Mouse (Mus musculus) kidney, embryonic 15.5 days (tissue): ENCODE results near the gene Klrd1. TPM values are rescaled to one million over a fixed set of nuclear protein-coding genes. Genes with fewer than 3 reads are reported as not detected.

ENCODE experiments used
- ATAC-seq: fragments of 200-750 bp; cut with Nextera tagmentation; replicated peaks from 2 replicates; pipeline ENCODE4 v1.8.0; 2017; ENCODE audit warnings: moderate TSS enrichment; ENCODE audit not compliant: low FRiP score
- H3K27ac ChIP-seq: fragments of 300-500 bp; sonication (generic); 2 replicates; pipeline ENCODE4 v1.5.1; 2015; ENCODE audit warnings: mild to moderate bottlenecking, inconsistent platforms
- H3K27me3 ChIP-seq: fragments of 300-500 bp; sonication (generic); 2 replicates; pipeline ENCODE4 v1.6.1; 2015; ENCODE audit warnings: inconsistent platforms
- H3K36me3 ChIP-seq: fragments of 300-500 bp; sonication (generic); 2 replicates; pipeline ENCODE4 v1.6.1; 2015; ENCODE audit warnings: inconsistent platforms
- H3K4me1 ChIP-seq: fragments of 300-500 bp; sonication (generic); 2 replicates; pipeline ENCODE4 v1.6.1; 2015; ENCODE audit warnings: inconsistent platforms
- H3K4me2 ChIP-seq: fragments of 300-500 bp; sonication (generic); 2 replicates; pipeline ENCODE4 v1.6.1; 2015; ENCODE audit warnings: moderate library complexity, mild to moderate bottlenecking, inconsistent platforms
- H3K4me3 ChIP-seq: fragments of 300-500 bp; sonication (generic); replicated peaks from 2 replicates; pipeline ENCODE4 v1.5.1; 2015; ENCODE audit warnings: mild to moderate bottlenecking, inconsistent platforms
- H3K9ac ChIP-seq: fragments of 300-500 bp; sonication (generic); 2 replicates; pipeline ENCODE4 v1.6.1; 2015; ENCODE audit warnings: mild to moderate bottlenecking, inconsistent platforms
- H3K9me3 ChIP-seq: fragments of 300-500 bp; sonication (generic); replicated peaks from 2 replicates; pipeline ENCODE4 v1.6.1; 2016; ENCODE audit warnings: inconsistent platforms
- WGBS: fragments of 180-500 bp; shearing (Covaris S2); methylation state at CpG from one replicate; pipeline ENCODE4 v1.1.7; 2015; ENCODE audit warnings: mixed read lengths; 5-methylcytosine and 5-hydroxymethylcytosine counted together
- polyA plus RNA-seq: library from polyadenylated mRNA; unstranded; fragments of >200 nt; fragmentation: Nextera tagmentation; extraction: Ambion mirVana; gene quantifications from 2 replicates; pipeline ENCODE4 v1.2.1, GENCODE M21; 2015

Klrd1 gene
- polyA plus RNA-seq = not detected in 2 replicates

DNA sequence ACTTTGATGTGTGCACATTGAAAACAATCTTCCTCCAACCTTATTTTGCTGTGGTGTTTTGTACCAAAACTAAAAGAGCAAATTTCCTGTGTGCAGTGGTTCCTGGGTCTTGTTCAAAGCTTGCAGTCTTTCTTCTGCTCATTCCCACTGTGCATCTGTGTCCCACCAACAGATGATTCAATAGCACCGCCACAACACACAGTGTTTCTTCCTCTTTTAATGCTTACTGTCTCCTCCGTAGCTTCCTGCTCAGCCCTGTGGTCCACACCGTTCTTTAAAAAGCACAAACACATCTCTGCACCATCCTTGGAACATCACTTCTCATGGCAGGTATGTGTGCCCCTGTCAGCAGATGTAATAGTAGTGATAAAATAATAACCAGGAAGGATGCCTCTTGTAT lies at the start of gene Klrd1:
Gene Klrd1 (plus strand): TSS at position 275 of the 400 bp plus-strand sequence.
- H3K9me3 ChIP-seq = no peaks in the 10 kb centered on the region
- H3K27ac ChIP-seq = no peak within 1 kb of the TSS
- ATAC-seq = no peak
- no peak within 1 kb of the TSS for H3K4me3 ChIP-seq
- no peak within 1 kb of the TSS for H3K9ac ChIP-seq
- no peak within 1 kb of the TSS for H3K4me2 ChIP-seq
- no peaks in the 10 kb centered on the region for H3K27me3 ChIP-seq
- no peaks in the 10 kb centered on the region for H3K36me3 ChIP-seq
- WGBS = 85% methylated on average over 3 of the region's 3 CpGs
- H3K4me1 ChIP-seq = no peaks in the 10 kb centered on the region

DNA sequence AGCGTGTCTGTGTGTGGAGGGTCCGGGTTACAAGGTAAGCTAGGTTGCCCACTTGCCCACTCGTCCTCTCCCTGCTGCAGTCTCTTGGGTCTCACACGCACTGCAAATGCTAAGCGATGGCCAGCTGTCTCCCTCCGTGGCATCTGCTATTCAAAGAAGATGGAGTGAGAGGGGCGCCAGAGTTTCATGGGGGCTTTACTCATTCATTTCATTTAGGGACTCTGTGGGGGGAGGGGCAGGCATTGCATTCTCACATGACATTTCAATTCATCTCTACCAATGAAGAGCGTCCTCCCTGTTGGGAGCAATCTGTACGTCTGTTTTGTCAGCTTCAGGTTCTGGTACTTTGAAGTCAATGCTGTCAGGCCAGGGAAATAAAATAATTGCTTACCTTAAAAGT lies 49.7 kb upstream of the Klrd1 start:
- H3K27ac ChIP-seq = no peak overlapping the region
- no peak for ATAC-seq

DNA sequence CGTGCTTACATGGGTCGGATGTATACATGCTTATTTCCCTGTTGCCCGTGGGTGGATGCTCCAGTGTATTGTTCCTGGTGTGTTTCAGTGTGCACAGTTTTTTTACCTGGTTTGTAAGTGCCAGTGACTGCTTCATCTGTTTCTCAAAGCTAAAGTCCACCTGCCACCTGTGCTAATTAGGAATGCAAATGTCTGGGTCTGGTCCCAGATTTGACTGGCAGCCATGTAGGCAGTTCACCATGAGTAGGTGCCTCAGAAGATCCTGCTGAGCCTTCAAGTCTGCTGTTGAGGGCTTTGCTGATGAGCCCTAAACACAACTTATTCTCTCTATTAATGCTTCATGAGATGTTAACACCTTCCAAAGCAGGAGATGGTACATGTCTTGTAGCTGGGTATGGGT lies 49.0 kb upstream of the Klrd1 start:
- 89% methylated on average over 3 of the region's 3 CpGs for WGBS
- H3K27ac ChIP-seq = no peak overlapping the region
- no peaks in the 10 kb centered on the region for H3K4me1 ChIP-seq
- peaks cover 55% of the 10 kb centered on the region for H3K36me3 ChIP-seq
- no peak for ATAC-seq
- no peak overlapping the region for H3K4me3 ChIP-seq
- no peaks in the 10 kb centered on the region for H3K27me3 ChIP-seq
- no peak overlapping the region for H3K4me2 ChIP-seq
- no peak overlapping the region for H3K9ac ChIP-seq
- H3K9me3 ChIP-seq = no peaks in the 10 kb centered on the region

More for the DNA sequence above, 49.7 kb upstream of the Klrd1 start:
- Histone ChIP-seq H3K4me3 (no peak overlapping the region), H3K36me3 (peaks cover 59% of the 10 kb centered on the region), H3K4me2 (no peak overlapping the region), H3K9me3 (no peaks in the 10 kb centered on the region), H3K9ac (no peak overlapping the region), H3K27me3 (no peaks in the 10 kb centered on the region), H3K4me1 (no peaks in the 10 kb centered on the region)
- WGBS = 88% methylated on average over 9 of the region's 9 CpGs

DNA sequence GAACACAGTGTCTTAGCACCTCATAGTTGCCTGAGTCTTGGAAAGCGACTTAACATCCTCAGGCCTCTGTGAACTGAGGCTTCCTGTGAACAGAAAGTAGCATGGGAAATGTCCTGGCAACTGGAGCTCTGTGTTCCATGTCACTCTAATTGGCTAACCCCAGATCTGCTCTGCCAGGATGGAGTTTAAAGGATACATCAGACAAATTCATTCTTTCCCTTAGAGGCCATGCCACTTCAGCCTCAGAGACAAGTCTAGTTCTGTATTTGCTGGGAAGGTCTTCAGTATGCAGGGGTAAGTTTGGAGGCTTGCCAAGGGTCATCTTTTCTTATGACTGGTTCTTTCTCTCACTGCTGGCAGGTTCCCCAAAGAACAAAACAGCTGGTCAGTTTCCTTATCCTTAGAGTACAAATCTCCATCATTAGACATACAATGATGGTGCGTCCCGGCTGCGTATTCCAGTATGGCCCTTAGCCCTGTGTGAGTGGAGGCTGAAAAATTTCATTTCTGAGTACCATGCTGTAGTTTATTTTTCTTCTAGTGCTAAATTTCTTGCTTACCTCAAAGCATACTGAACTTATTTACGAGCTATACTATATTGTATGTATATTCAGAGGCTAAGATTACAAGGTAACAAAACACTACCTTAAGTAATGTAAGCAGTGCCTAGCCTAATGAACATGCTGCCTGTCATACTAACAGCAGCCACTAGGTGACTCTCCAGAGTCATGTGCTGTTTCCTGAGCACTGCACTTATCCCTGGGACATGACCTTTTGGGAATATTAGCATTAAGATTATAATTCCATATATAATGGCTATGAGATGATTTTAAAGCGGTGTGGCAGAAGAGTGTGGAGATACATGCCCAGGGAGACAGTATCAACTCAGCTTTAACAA lies 47.6 kb upstream of the Klrd1 start:
- H3K9me3 ChIP-seq = no peaks in the 10 kb centered on the region
- ATAC-seq = 0 out of 2 replicates have a peak, but pooled peaks have one; percentile 67
- H3K4me1 ChIP-seq = no peaks in the 10 kb centered on the region
- no peak overlapping the region for H3K9ac ChIP-seq
- no peak overlapping the region for H3K4me3 ChIP-seq
- 65% methylated on average over 6 of the region's 6 CpGs for WGBS
- no peak overlapping the region for H3K27ac ChIP-seq
- no peaks in the 10 kb centered on the region for H3K27me3 ChIP-seq
- H3K4me2 ChIP-seq = no peak overlapping the region
- peaks cover 41% of the 10 kb centered on the region for H3K36me3 ChIP-seq

DNA sequence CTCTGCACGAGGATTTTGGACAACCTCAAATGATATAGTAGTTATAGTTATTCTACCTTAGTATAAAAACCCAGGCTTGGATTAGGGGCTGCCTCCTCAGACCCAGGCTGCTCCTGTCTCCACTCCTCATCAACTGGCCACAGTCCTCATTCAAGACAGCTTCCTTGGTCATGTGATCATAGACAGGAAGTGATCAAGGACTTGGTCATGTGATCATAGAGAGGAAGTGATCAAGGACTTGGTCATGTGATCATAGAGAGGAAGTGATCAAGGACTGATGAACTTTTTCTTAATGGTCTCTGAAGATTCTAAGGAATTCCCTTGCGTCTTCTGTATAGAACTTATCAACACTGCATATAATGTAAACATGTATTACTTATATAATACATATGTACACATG lies 44.3 kb upstream of the Klrd1 start:
- Histone ChIP-seq H3K27ac (no peak overlapping the region), H3K4me2 (no peak overlapping the region), H3K4me1 (no peaks in the 10 kb centered on the region), H3K9ac (no peak overlapping the region), H3K4me3 (no peak overlapping the region), H3K36me3 (peaks cover 10% of the 10 kb centered on the region; the same call in 1 of the 2 replicates), H3K9me3 (no peaks in the 10 kb centered on the region), H3K27me3 (no peaks in the 10 kb centered on the region)
- ATAC-seq = no peak
- 82% methylated on average over 2 of the region's 2 CpGs for WGBS

DNA sequence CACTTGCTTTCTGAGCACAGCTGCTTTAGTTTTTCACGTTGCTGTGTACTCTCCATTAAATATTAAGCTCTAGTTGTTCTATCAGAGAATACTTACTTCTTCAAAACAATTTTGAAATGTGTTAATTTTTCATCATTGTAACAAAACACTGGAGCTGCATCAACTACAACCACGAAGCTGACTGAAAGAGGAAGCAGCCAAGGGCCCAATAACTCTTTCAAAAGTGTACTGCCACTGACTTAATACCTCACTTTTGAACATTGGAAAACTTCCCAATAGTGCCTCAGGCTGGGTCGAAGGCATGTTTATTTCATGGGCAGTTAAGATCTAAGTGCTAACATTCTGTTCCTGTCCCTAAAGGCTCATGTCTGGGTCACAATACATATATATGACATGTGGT lies 43.6 kb upstream of the Klrd1 start:
- ATAC-seq = no peak
- no peak overlapping the region for H3K9ac ChIP-seq
- H3K36me3 ChIP-seq = peaks cover 3% of the 10 kb centered on the region; the same call in 1 of the 2 replicates
- no peaks in the 10 kb centered on the region for H3K9me3 ChIP-seq
- no peaks in the 10 kb centered on the region for H3K4me1 ChIP-seq
- 61% methylated on average over 3 of the region's 3 CpGs for WGBS
- H3K4me3 ChIP-seq = no peak overlapping the region
- H3K27ac ChIP-seq = no peak overlapping the region
- no peak overlapping the region for H3K4me2 ChIP-seq
- no peaks in the 10 kb centered on the region for H3K27me3 ChIP-seq

DNA sequence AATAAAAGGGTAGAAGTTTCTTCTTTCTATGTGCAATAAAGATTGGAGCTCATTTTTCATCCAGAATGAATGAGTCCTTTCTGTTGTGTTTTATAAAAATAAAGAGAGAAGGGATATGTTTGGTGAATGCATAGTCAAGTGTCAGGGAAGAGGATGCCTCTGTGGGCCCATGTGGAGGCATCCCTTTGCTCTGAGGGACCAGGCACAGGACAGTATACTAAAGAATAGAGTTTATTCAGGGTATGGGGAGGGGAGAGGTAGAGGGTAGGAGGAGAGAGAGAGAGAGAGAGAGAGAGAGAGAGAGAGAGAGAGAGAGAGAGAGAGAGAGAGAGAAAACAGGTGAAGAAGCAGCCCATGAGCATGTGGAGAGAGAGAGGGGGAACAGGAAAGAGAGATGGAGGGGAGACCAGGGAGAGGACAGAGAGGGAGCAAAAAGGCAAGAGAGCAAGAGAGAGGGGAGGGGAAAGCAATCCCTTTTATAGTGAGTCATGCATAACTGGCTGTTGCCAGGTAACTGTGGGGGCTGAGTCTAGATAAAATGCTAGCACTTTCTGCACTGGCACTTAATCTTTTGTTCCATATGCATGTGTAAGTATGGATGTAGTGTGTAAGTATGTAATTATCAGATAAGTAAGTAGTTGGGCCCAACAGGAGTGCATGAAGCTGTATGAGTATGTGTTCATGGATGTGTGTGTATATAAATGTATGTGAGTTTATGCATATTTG lies 34.1 kb upstream of the Klrd1 start:
- Histone ChIP-seq H3K27me3 (no peaks in the 10 kb centered on the region), H3K9me3 (no peaks in the 10 kb centered on the region), H3K4me2 (no peak overlapping the region), H3K36me3 (no peaks in the 10 kb centered on the region), H3K4me3 (no peak overlapping the region), H3K27ac (peak overlapping the region; percentile 58; the same call in 1 of the 2 replicates), H3K9ac (no peak overlapping the region), H3K4me1 (peaks cover 14% of the 10 kb centered on the region; the same call in 1 of the 2 replicates)
- ATAC-seq = peak; percentile 73

DNA sequence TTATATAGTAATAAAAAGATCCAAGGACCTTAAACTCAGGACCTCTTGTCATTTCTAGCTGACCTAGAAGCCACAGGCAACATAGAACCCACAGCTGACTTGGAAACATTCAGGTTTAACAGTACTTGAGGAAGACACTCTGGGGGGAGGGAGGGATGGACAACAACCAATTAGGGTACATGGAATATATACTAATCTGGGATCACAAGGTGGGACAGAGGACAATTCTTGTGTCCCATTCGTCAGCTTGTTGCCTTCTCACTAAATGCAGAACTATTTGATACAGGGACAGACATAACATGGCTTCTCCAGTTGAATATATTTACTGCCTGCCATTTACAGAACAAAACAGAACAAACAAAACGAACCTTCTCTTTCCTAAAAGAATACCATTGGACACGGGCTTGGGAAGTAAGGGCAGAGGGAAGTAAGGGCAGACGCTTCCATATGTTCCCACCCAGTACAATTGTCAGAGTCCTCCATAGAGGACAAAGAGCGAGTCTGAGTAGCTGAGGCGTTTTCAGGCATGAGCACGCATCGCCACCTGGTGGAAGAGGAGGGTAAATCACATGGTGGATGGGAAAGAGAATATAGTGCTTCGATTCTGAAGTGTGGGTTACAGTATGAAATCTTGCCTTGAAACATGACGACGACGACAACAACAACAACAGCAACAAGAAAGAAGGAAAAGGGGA lies 32.5 kb upstream of the Klrd1 start:
- peak; percentile 80 for ATAC-seq
- no peaks in the 10 kb centered on the region for H3K9me3 ChIP-seq
- H3K36me3 ChIP-seq = no peaks in the 10 kb centered on the region
- H3K4me2 ChIP-seq = no peak overlapping the region
- H3K4me1 ChIP-seq = peaks cover 14% of the 10 kb centered on the region; the same call in 1 of the 2 replicates
- H3K27ac ChIP-seq = peak overlapping the region; percentile 58; the same call in 1 of the 2 replicates
- WGBS = 17% methylated on average over 12 of the region's 12 CpGs
- H3K27me3 ChIP-seq = no peaks in the 10 kb centered on the region
- H3K9ac ChIP-seq = no peak overlapping the region
- H3K4me3 ChIP-seq = no peak overlapping the region

DNA sequence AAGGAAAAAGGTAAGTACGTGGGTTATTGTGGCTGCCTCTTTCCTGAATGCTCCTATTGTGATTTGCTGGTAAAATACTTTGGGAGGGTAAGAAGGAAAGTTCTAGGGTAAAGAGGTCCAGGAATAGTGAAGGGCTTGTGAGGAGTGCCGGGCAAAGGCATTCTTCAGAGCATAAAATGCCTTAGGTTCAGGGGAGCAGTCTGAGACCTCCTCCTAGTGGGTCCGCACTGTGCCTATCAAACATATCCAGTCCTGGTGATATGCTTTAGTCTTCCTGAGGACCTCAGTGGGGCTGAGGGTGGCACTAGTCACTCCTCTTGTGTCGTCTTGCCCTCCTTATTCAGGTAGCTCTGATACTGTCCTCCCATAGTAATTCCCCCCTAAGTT lies 31.9 kb upstream of the Klrd1 start:
- no peaks in the 10 kb centered on the region for H3K9me3 ChIP-seq
- 61% methylated on average over 4 of the region's 4 CpGs for WGBS
- H3K36me3 ChIP-seq = no peaks in the 10 kb centered on the region
- no peak overlapping the region for H3K27ac ChIP-seq
- H3K9ac ChIP-seq = no peak overlapping the region
- no peak for ATAC-seq
- H3K4me3 ChIP-seq = no peak overlapping the region
- H3K4me2 ChIP-seq = no peak overlapping the region
- no peaks in the 10 kb centered on the region for H3K27me3 ChIP-seq
- H3K4me1 ChIP-seq = peaks cover 14% of the 10 kb centered on the region; the same call in 1 of the 2 replicates

DNA sequence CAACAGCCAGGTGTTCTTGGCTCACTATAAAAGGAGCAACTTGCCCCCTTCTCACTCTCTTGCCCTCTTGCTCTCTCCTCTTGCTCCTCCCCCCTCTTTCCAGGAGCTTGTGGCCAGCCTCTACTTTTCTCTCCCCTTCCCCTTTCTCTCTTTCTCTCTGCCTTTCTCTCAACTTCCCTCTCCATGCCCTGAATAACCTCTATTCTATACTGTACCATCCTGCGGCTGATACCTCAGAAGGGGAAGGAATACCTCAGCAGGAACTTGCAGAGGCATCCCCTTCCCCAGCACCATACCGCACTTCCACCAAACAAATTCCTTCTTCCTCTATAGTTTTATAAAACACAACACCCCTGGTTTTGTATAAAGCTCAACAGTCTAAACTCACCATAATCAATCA lies 26.3 kb upstream of the Klrd1 start:
- Histone ChIP-seq H3K27me3 (no peaks in the 10 kb centered on the region), H3K27ac (no peak overlapping the region), H3K9ac (no peak overlapping the region), H3K4me1 (no peaks in the 10 kb centered on the region), H3K36me3 (no peaks in the 10 kb centered on the region), H3K4me2 (no peak overlapping the region), H3K4me3 (no peak overlapping the region), H3K9me3 (no peaks in the 10 kb centered on the region)
- ATAC-seq = no peak
- WGBS = 86% methylated on average over 2 of the region's 2 CpGs

DNA sequence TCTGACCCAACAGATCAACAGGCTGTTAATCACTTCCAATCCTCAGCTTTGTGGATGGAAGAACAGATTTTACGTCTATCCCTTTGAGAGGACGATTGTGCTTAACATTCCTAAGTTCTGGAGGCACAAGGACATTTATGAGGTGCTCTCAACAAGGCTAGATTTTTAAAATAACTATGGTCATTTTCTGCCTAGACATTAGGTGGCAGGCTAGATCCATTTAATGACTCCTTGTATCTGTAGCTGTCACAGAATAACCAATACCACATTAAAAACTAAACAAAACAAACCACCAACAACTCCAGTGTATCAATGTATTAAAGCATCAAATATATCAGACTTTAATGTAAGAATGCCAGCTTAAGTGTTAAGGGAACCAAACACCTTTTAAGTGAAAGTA lies 16.3 kb upstream of the Klrd1 start:
- Histone ChIP-seq H3K27ac (no peak overlapping the region), H3K4me3 (no peak overlapping the region), H3K36me3 (no peaks in the 10 kb centered on the region), H3K9ac (no peak overlapping the region), H3K27me3 (no peaks in the 10 kb centered on the region), H3K4me2 (no peak overlapping the region), H3K4me1 (no peaks in the 10 kb centered on the region), H3K9me3 (no peaks in the 10 kb centered on the region)
- no peak for ATAC-seq
- WGBS = 35% methylated on average over 2 of the region's 2 CpGs

DNA sequence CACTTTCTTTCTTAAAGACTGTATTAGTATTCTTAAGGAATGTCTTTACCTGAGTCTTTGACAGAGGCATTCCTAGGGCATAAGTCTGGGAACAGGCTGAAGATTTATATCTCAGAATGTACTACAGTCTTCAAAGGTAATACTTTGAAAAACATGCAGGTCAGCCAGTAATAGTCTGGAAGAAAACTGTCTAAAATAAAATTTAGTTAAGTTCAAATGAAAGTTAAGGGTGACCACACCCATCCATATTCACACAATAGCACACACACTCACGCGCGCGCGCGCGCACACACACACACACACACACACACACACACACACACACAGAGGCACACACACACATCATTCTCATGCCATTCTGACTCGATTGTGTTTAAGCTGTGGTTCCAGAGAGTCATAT lies 14.0 kb upstream of the Klrd1 start, which contains the start of gene Klre1:
Gene Klre1 (plus strand): TSS at position 301 of the 400 bp plus-strand sequence.
- Histone ChIP-seq H3K9me3 (no peaks in the 10 kb centered on the region), H3K27ac (no peak within 1 kb of the TSS), H3K9ac (no peak within 1 kb of the TSS), H3K36me3 (no peaks in the 10 kb centered on the region), H3K4me2 (no peak within 1 kb of the TSS), H3K4me3 (no peak within 1 kb of the TSS), H3K4me1 (no peaks in the 10 kb centered on the region), H3K27me3 (no peaks in the 10 kb centered on the region)
- 93% methylated on average over 8 of the region's 8 CpGs for WGBS
- no peak for ATAC-seq
